Mouse (Mus musculus): ENCODE measurements around the gene Rfx8.

Rfx8 gene

GRCm38 (mm10) chr1:39734881-39735280, 14.1 kb upstream of the Rfx8 start:
- no peak for DNase-seq (ENCODE audit: low spot score in 2 of 2)

- DNase-seq (ENCODE audit: low spot score in 2 of 2) = no peak
These were observed 13.5 kb upstream of the Rfx8 start for GRCm38 (mm10) chr1:39734311-39734710.

- no peak for DNase-seq (ENCODE audit: low spot score in 2 of 2)
These were observed 13.1 kb upstream of the Rfx8 start for GRCm38 (mm10) chr1:39733876-39734275.

- no peak for DNase-seq (ENCODE audit: low spot score in 2 of 2)
These were observed 11.3 kb upstream of the Rfx8 start for GRCm38 (mm10) chr1:39732081-39732480.

GRCm38 (mm10) chr1:39731543-39731942, 10.7 kb upstream of the Rfx8 start:
- DNase-seq (ENCODE audit: low spot score in 2 of 2) = no peak

- DNase-seq (ENCODE audit: low spot score in 2 of 2) = no peak
These were observed 10.1 kb upstream of the Rfx8 start for GRCm38 (mm10) chr1:39730868-39731267.

GRCm38 (mm10) chr1:39729919-39730318, 9.1 kb upstream of the Rfx8 start:
- DNase-seq (ENCODE audit: low spot score in 2 of 2) = no peak

- DNase-seq (ENCODE audit: low spot score in 2 of 2) = no peak
These were observed 542 bp upstream of the Rfx8 start for GRCm38 (mm10) chr1:39721351-39721726.

GRCm38 (mm10) chr1:39720186-39720585, 611 bp downstream of the Rfx8 start:
- DNase-seq (ENCODE audit: low spot score in 2 of 2) = no peak

- DNase-seq (ENCODE audit: low spot score in 2 of 2) = no peak
These were observed 5.2 kb downstream of the Rfx8 start for GRCm38 (mm10) chr1:39715551-39715950.

- no peak for DNase-seq (ENCODE audit: low spot score in 2 of 2)
These were observed 6.1 kb downstream of the Rfx8 start for GRCm38 (mm10) chr1:39714729-39715128.

GRCm38 (mm10) chr1:39713842-39714658, 6.7 kb downstream of the Rfx8 start:
- DNase-seq (ENCODE audit: low spot score in 2 of 2) = no peak

- DNase-seq (ENCODE audit: low spot score in 2 of 2) = no peak
These were observed 7.5 kb downstream of the Rfx8 start for GRCm38 (mm10) chr1:39713300-39713699.

GRCm38 (mm10) chr1:39712261-39712660, 8.5 kb downstream of the Rfx8 start:
- no peak for DNase-seq (ENCODE audit: low spot score in 2 of 2)

- DNase-seq (ENCODE audit: low spot score in 2 of 2) = no peak
These were observed 10.2 kb downstream of the Rfx8 start for GRCm38 (mm10) chr1:39710604-39711003.

GRCm38 (mm10) chr1:39710016-39710415, 10.8 kb downstream of the Rfx8 start:
- no peak for DNase-seq (ENCODE audit: low spot score in 2 of 2)

- DNase-seq (ENCODE audit: low spot score in 2 of 2) = no peak
These were observed 12.0 kb downstream of the Rfx8 start for GRCm38 (mm10) chr1:39708778-39709177.

GRCm38 (mm10) chr1:39702216-39703046, 18.4 kb downstream of the Rfx8 start:
- DNase-seq (ENCODE audit: low spot score in 2 of 2) = no peak

- no peak for DNase-seq (ENCODE audit: low spot score in 2 of 2)
These were observed 19.6 kb downstream of the Rfx8 start for GRCm38 (mm10) chr1:39701274-39701602.

GRCm38 (mm10) chr1:39700599-39701273, 20.1 kb downstream of the Rfx8 start:
- DNase-seq (ENCODE audit: low spot score in 2 of 2) = no peak

GRCm38 (mm10) chr1:39698456-39698855, 22.3 kb downstream of the Rfx8 start:
- no peak for DNase-seq (ENCODE audit: low spot score in 2 of 2)

- DNase-seq (ENCODE audit: low spot score in 2 of 2) = no peak
These were observed 25.6 kb downstream of the Rfx8 start for GRCm38 (mm10) chr1:39695198-39695597.

- no peak for DNase-seq (ENCODE audit: low spot score in 2 of 2)
These were observed 26.0 kb downstream of the Rfx8 start for GRCm38 (mm10) chr1:39694756-39695155.

Measured in cerebellum, postnatal 4 days (tissue).